Mouse (Mus musculus) hindbrain, embryonic 10.5 days (tissue): ENCODE measurements around the gene Scarf1. TPM values are rescaled to one million over a fixed set of nuclear protein-coding genes. Genes with fewer than 3 reads are reported as not detected.

Experiments used
- DNase-seq: peaks from one replicate; pipeline ENCODE4 v3.0.0-alpha.2; 2017; ENCODE audit warnings: low spot score
- H3K27ac ChIP-seq: fragments of 300-500 bp; sonication (generic); 2 replicates; pipeline ENCODE4 v1.5.1; 2016; ENCODE audit warnings: mild to moderate bottlenecking, moderate library complexity
- H3K27me3 ChIP-seq: fragments of 300-500 bp; sonication (generic); 2 replicates; pipeline ENCODE4 v1.6.1; 2016; ENCODE audit warnings: mild to moderate bottlenecking; ENCODE audit not compliant: poor library complexity, insufficient read depth, severe bottlenecking
- H3K36me3 ChIP-seq: fragments of 300-500 bp; sonication (generic); 2 replicates; pipeline ENCODE4 v1.6.1; 2016; ENCODE audit warnings: mild to moderate bottlenecking, moderate library complexity
- H3K4me1 ChIP-seq: fragments of 300-500 bp; sonication (generic); replicated peaks from 2 replicates; pipeline ENCODE4 v1.6.1; 2016; ENCODE audit warnings: mild to moderate bottlenecking
- H3K4me3 ChIP-seq: fragments of 300-500 bp; sonication (generic); 2 replicates; pipeline ENCODE4 v1.5.1; 2016; ENCODE audit warnings: mild to moderate bottlenecking, moderate library complexity
- H3K9me3 ChIP-seq: fragments of 300-500 bp; sonication (generic); 2 replicates; pipeline ENCODE4 v1.6.1; 2016; ENCODE audit warnings: mild to moderate bottlenecking, moderate library complexity
- WGBS: fragments of 180-500 bp; shearing (Covaris S2); methylation state at CpG from one replicate; pipeline ENCODE4 v1.1.7; 2016; 5-methylcytosine and 5-hydroxymethylcytosine counted together
- polyA plus RNA-seq: library from polyadenylated mRNA; unstranded; fragments of >200 nt; fragmentation: Nextera tagmentation; extraction: Ambion mirVana; gene quantifications from 2 replicates; pipeline ENCODE4 v1.2.1, GENCODE M21; 2016

Gene Scarf1
- 4.9 and 6.4 TPM in 2 replicates for polyA plus RNA-seq

- Histone ChIP-seq H3K4me1 (peaks cover 31% of the 10 kb centered on the region), H3K27ac (peak within 1 kb of the TSS; percentile 24; the same call in 1 of the 2 replicates), H3K4me3 (peak within 1 kb of the TSS; percentile 28), H3K36me3 (peaks cover 18% of the 10 kb centered on the region), H3K9me3 (no peaks in the 10 kb centered on the region), H3K27me3 (no peaks in the 10 kb centered on the region)
- DNase-seq, result no peak
- WGBS, result 59% methylated on average over 8 of the region's 8 CpGs
These were observed at the start of gene Scarf1 for GRCm38 (mm10) chr11:75513336-75513735. Gene Scarf1 (plus strand): TSS chr11:75513540.

- Histone ChIP-seq H3K4me3 (peak overlapping the region; percentile 9; the same call in 1 of the 2 replicates), H3K36me3 (peaks cover 16% of the 10 kb centered on the region), H3K27me3 (peaks cover under 1% of the 10 kb centered on the region; the same call in 1 of the 2 replicates), H3K4me1 (peaks cover 55% of the 10 kb centered on the region), H3K27ac (peak overlapping the region; percentile 91), H3K9me3 (peaks cover 4% of the 10 kb centered on the region)
- DNase-seq, result no peak
- 66% methylated on average over 4 of the region's 4 CpGs for WGBS
These were observed 49.7 kb upstream of the Scarf1 start for GRCm38 (mm10) chr11:75463624-75464023.

- no peak for DNase-seq
- Histone ChIP-seq H3K27me3 (peaks cover 3% of the 10 kb centered on the region; the same call in 1 of the 2 replicates), H3K4me1 (peaks cover 54% of the 10 kb centered on the region), H3K27ac (no peak overlapping the region), H3K4me3 (no peak overlapping the region), H3K9me3 (peaks cover 4% of the 10 kb centered on the region), H3K36me3 (peaks cover 16% of the 10 kb centered on the region)
- WGBS, result 90% methylated on average over 6 of the region's 6 CpGs
These were observed 48.9 kb upstream of the Scarf1 start for GRCm38 (mm10) chr11:75464417-75464816.

GRCm38 (mm10) chr11:75465051-75465450 lies 48.3 kb upstream of the Scarf1 start:
- Histone ChIP-seq H3K27me3 (peaks cover 3% of the 10 kb centered on the region; the same call in 1 of the 2 replicates), H3K9me3 (peaks cover 4% of the 10 kb centered on the region), H3K27ac (no peak overlapping the region), H3K36me3 (peaks cover 16% of the 10 kb centered on the region), H3K4me1 (peaks cover 48% of the 10 kb centered on the region), H3K4me3 (no peak overlapping the region)
- 87% methylated on average over 6 of the region's 6 CpGs for WGBS
- DNase-seq, result no peak

GRCm38 (mm10) chr11:75466731-75467505 lies 46.4 kb upstream of the Scarf1 start:
- Histone ChIP-seq H3K27me3 (peaks cover 3% of the 10 kb centered on the region; the same call in 1 of the 2 replicates), H3K36me3 (peaks cover 16% of the 10 kb centered on the region), H3K27ac (no peak overlapping the region), H3K9me3 (peaks cover 4% of the 10 kb centered on the region), H3K4me1 (peaks cover 34% of the 10 kb centered on the region), H3K4me3 (peak overlapping the region; percentile 59; the same call in 1 of the 2 replicates)
- DNase-seq, result no peak
- 96% methylated on average over 4 of the region's 4 CpGs for WGBS

- peak; percentile 61 for DNase-seq
- Histone ChIP-seq H3K27me3 (peaks cover 3% of the 10 kb centered on the region; the same call in 1 of the 2 replicates), H3K4me3 (peak overlapping the region; percentile 59), H3K27ac (peak overlapping the region; percentile 83), H3K4me1 (peaks cover 27% of the 10 kb centered on the region), H3K36me3 (peaks cover 16% of the 10 kb centered on the region), H3K9me3 (peaks cover 4% of the 10 kb centered on the region)
- 18% methylated on average over 19 of the region's 19 CpGs for WGBS
These were observed 45.7 kb upstream of the Scarf1 start for GRCm38 (mm10) chr11:75467512-75468215.

- Histone ChIP-seq H3K4me1 (peaks cover 19% of the 10 kb centered on the region), H3K27ac (peak overlapping the region; percentile 83), H3K9me3 (peaks cover 4% of the 10 kb centered on the region), H3K4me3 (peak overlapping the region; percentile 59), H3K27me3 (peaks cover 3% of the 10 kb centered on the region; the same call in 1 of the 2 replicates), H3K36me3 (peaks cover 16% of the 10 kb centered on the region)
- WGBS, result 68% methylated on average over 7 of the region's 7 CpGs
- DNase-seq, result no peak
These were observed 44.9 kb upstream of the Scarf1 start for GRCm38 (mm10) chr11:75468410-75468809.

GRCm38 (mm10) chr11:75469261-75469660 lies 44.1 kb upstream of the Scarf1 start:
- 92% methylated on average over 4 of the region's 4 CpGs for WGBS
- Histone ChIP-seq H3K9me3 (peaks cover 4% of the 10 kb centered on the region), H3K4me1 (peaks cover 16% of the 10 kb centered on the region), H3K4me3 (no peak overlapping the region), H3K27me3 (peaks cover 3% of the 10 kb centered on the region; the same call in 1 of the 2 replicates), H3K27ac (no peak overlapping the region), H3K36me3 (peaks cover 16% of the 10 kb centered on the region)
- no peak for DNase-seq

- Histone ChIP-seq H3K27ac (no peak overlapping the region), H3K4me1 (peaks cover 16% of the 10 kb centered on the region), H3K36me3 (peaks cover 4% of the 10 kb centered on the region), H3K27me3 (peaks cover 3% of the 10 kb centered on the region; the same call in 1 of the 2 replicates), H3K9me3 (peaks cover 4% of the 10 kb centered on the region), H3K4me3 (no peak overlapping the region)
- DNase-seq, result no peak
- 86% methylated on average over 3 of the region's 3 CpGs for WGBS
These were observed 42.7 kb upstream of the Scarf1 start for GRCm38 (mm10) chr11:75470675-75471074.

GRCm38 (mm10) chr11:75472469-75473081 lies 40.8 kb upstream of the Scarf1 start:
- Histone ChIP-seq H3K27ac (no peak overlapping the region), H3K4me1 (peaks cover 12% of the 10 kb centered on the region), H3K27me3 (peaks cover 3% of the 10 kb centered on the region; the same call in 1 of the 2 replicates), H3K9me3 (no peaks in the 10 kb centered on the region), H3K4me3 (no peak overlapping the region), H3K36me3 (no peaks in the 10 kb centered on the region)
- no peak for DNase-seq
- WGBS, result 86% methylated on average over 11 of the region's 11 CpGs

- no peaks in the 10 kb centered on the region for H3K36me3 ChIP-seq
- 65% methylated on average over 7 of the region's 7 CpGs for whole genome bisulfite sequencing
- H3K27ac ChIP-seq, result no peak overlapping the region
- peaks cover 3% of the 10 kb centered on the region; the same call in 1 of the 2 replicates for H3K27me3 ChIP-seq
- H3K4me3 ChIP-seq, result no peak overlapping the region
- DNase-seq, result no peak
- no peaks in the 10 kb centered on the region for H3K9me3 ChIP-seq
- H3K4me1 ChIP-seq, result peaks cover 4% of the 10 kb centered on the region
These were observed 40.0 kb upstream of the Scarf1 start for GRCm38 (mm10) chr11:75473376-75473775.

GRCm38 (mm10) chr11:75486192-75486591 lies 27.1 kb upstream of the Scarf1 start:
- DNase-seq, result no peak
- Histone ChIP-seq H3K36me3 (peaks cover 32% of the 10 kb centered on the region), H3K4me3 (peak overlapping the region; percentile 100), H3K9me3 (no peaks in the 10 kb centered on the region), H3K27me3 (no peaks in the 10 kb centered on the region), H3K4me1 (peaks cover 15% of the 10 kb centered on the region), H3K27ac (peak overlapping the region; percentile 68)
- WGBS, result 25% methylated on average over 3 of the region's 3 CpGs
